8 mouse cellular contexts compared by ENCODE assay signal in genomic region chr2:164496847-164497690, GRCm38 (mm10). TPM values are rescaled to one million over a fixed set of nuclear protein-coding genes. Genes with fewer than 3 reads are reported as not detected.
DNase-seq lines count a peak whose midpoint lies in the region; ATAC-seq and TF ChIP-seq lines count a peak whose summit lies in the region.

Gene Pigt, plus strand, starts transcription at chr2:164497520.

- H3K4me2 ChIP-seq in hindbrain, embryonic 12.5 days (replicated peaks): peak within 1 kb of the TSS; percentile 98

- peak within 1 kb of the TSS; percentile 79 for H3K4me3 ChIP-seq in hindbrain, embryonic 12.5 days

- H3K9ac ChIP-seq in hindbrain, embryonic 12.5 days: peak within 1 kb of the TSS; percentile 67

- WGBS in hindbrain, embryonic 12.5 days: 4% methylated on average over 43 of the region's 43 CpGs

- H3K27me3 ChIP-seq in Patski: no peaks in the 10 kb centered on the region
- no peaks in the 10 kb centered on the region for H3K27me3 ChIP-seq in hindbrain, embryonic 12.5 days

- peaks cover 29% of the 10 kb centered on the region for H3K36me3 ChIP-seq in hindbrain, embryonic 12.5 days

- H3K9me3 ChIP-seq in hindbrain, embryonic 12.5 days (replicated peaks): no peaks in the 10 kb centered on the region

- H3K4me1 ChIP-seq in hindbrain, embryonic 12.5 days: peaks cover 8% of the 10 kb centered on the region

- no peak for DNase-seq in Patski (ENCODE audit: low read depth, low spot score)
- DNase-seq in cerebellum, postnatal 10 days: peak; percentile 94
- DNase-seq in frontal cortex, postnatal 14 days (ENCODE audit: low spot score in 2 of 2): peak; percentile 80 to 84
- DNase-seq in layer of hippocampus, postnatal 14 days (ENCODE audit: low spot score in 2 of 2): peak; percentile 84 to 90
- peak; percentile 87 for DNase-seq in lung, postnatal 14 days
- peak; percentile 88 for DNase-seq in ovary, postnatal 36 days (ENCODE audit: low spot score)
- peak; percentile 88 for DNase-seq in thymus, postnatal 14 days

- ATAC-seq in Patski: peak; percentile 68
- ATAC-seq in hindbrain, embryonic 12.5 days (ENCODE audit: low FRiP score): peak; percentile 92

- H3K27ac ChIP-seq in hindbrain, embryonic 12.5 days: peak within 1 kb of the TSS; percentile 53; the same call in 1 of the 2 replicates

- in situ Hi-C loops in Patski (cut with MboI; ENCODE audit: low pct_unique_long_range_greater_than_20kb): no loop called here

- POLR2A ChIA-PET in Patski (lab: Charles Lee): interaction anchor here (0.9 to 1.8 kb wide), 6 partner anchors 9 to 77 kb away, joined by 3 to 8 read pairs (median 4); no protein-coding TSS in a partner anchor

- CTCF ChIA-PET in Patski (lab: Charles Lee): interaction anchor here (1.0 to 2.3 kb wide), 4 partner anchors 8 to 79 kb away, joined by 3 to 6 read pairs (median 3); no protein-coding TSS in a partner anchor

- no peak for TF ChIP-seq CTCF in Patski (IDR thresholded peaks at IDR 0.05)

RNA-seq across cellular contexts. Expression of gene Pigt, which starts in this region (rescaled TPM):
- 136 TPM for polyA plus RNA-seq in Patski (2021)
- polyA plus RNA-seq in hindbrain, embryonic 12.5 days (2016; fragmentation: Nextera tagmentation; extraction: Ambion mirVana): 48.9 and 53.3 TPM in 2 replicates
- total RNA-seq in layer of hippocampus, postnatal 14 days (2021): 10 to 100 TPM; 95.2 to 96.5 TPM
